8 mouse cellular contexts compared by ENCODE assay signal in the genomic region with DNA sequence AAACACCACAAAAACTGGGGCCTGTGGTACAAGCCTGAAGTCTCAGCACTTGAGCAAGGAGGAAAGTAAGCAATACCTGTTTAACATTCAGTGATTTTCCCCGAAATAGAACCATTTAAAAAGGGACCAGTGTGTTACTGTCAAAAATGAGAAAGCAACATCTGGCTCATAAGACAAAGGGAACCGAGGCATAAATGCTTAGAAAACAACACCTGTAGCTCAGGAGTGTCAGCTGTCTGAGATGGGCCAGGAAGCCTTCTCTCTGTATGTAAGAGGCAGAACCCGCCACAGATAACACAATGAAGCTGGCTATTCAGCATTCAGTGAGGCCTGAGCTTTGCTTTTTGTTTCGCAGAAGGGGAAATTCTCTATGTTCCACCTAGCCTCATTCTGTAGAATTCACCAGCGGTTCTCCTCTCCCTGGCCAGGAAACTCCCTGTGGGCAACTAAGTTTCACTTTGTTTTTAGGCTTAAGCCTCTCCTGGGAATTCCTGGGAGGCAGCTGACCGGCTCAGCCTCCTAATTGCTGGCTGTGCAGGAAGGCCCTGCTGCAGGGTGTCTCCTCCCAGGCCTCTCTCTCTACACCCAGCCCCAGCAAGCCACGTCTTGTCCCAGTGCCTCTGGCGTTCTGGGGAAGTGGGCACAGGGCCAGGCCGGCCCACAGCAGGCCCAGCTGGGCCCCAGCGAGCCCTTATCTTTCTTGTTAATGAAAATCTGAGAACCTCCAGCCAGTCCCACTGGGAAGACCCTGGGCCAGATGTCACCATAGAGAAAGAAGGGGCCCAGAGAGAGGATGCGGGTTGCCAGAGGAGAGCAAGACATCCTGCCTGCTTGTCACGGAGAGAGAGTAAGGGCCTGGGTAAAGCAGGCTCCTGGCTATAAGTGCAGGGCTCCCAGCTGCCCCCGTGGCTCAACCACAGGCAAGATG. TPM values are rescaled to one million over a fixed set of nuclear protein-coding genes. Genes with fewer than 3 reads are reported as not detected.
A peak's percentile ranks its signal among the peaks of the same experiment; 100 is the strongest.
DNase-seq lines count a peak whose midpoint lies in the region; ATAC-seq lines count a peak whose summit lies in the region.

No protein-coding gene starts in this region.

- no peak overlapping the region for H3K4me3 ChIP-seq in embryonic facial prominence, embryonic 15.5 days (replicated peaks)
- no peak overlapping the region for H3K4me3 ChIP-seq in heart, embryonic 15.5 days
- H3K4me3 ChIP-seq in kidney, embryonic 16.5 days (ENCODE audit: low read length) = no peak overlapping the region

- H3K27me3 ChIP-seq in embryonic facial prominence, embryonic 15.5 days = no peaks in the 10 kb centered on the region
- no peaks in the 10 kb centered on the region for H3K27me3 ChIP-seq in heart, embryonic 15.5 days
- no peaks in the 10 kb centered on the region for H3K27me3 ChIP-seq in kidney, embryonic 16.5 days (ENCODE audit: insufficient read depth, low read length)

- no peaks in the 10 kb centered on the region for H3K36me3 ChIP-seq in embryonic facial prominence, embryonic 15.5 days
- H3K36me3 ChIP-seq in heart, embryonic 15.5 days = no peaks in the 10 kb centered on the region
- no peaks in the 10 kb centered on the region for H3K36me3 ChIP-seq in kidney, embryonic 16.5 days (ENCODE audit: insufficient read depth, low read length)

- no peaks in the 10 kb centered on the region for H3K9me3 ChIP-seq in embryonic facial prominence, embryonic 15.5 days (replicated peaks)
- H3K9me3 ChIP-seq in heart, embryonic 15.5 days (replicated peaks) = no peaks in the 10 kb centered on the region
- H3K9me3 ChIP-seq in kidney, embryonic 16.5 days (ENCODE audit: low read length) = no peaks in the 10 kb centered on the region

- peak; percentile 52 for ATAC-seq in embryonic facial prominence, embryonic 15.5 days (ENCODE audit: insufficient number of reproducible peaks, low FRiP score, low TSS enrichment, low read depth)
- peak; percentile 59 for ATAC-seq in heart, embryonic 15.5 days (replicated peaks; ENCODE audit: insufficient number of reproducible peaks, insufficient read depth, low FRiP score, low read depth)
- peak; percentile 59 for ATAC-seq in kidney, embryonic 16.5 days (ENCODE audit: low FRiP score, low TSS enrichment)

- peaks cover 34% of the 10 kb centered on the region for H3K4me1 ChIP-seq in embryonic facial prominence, embryonic 15.5 days
- H3K4me1 ChIP-seq in heart, embryonic 15.5 days (replicated peaks) = peaks cover 44% of the 10 kb centered on the region
- peaks cover 37% of the 10 kb centered on the region for H3K4me1 ChIP-seq in kidney, embryonic 16.5 days (ENCODE audit: insufficient read depth, low read length)

- 17% methylated on average over 13 of the region's 13 CpGs for WGBS in embryonic facial prominence, embryonic 15.5 days
- 17% methylated on average over 13 of the region's 13 CpGs for WGBS in heart, embryonic 15.5 days
- 32% methylated on average over 13 of the region's 13 CpGs for WGBS in kidney, embryonic 16.5 days

- peak; percentile 92 for DNase-seq in 3134 (ENCODE audit: extremely low read depth, insufficient read length, low spot score)
- DNase-seq in adrenal gland, adult (ENCODE audit: inconsistent age in 2 of 2, low spot score in 1 of 2) = peak; percentile 81 to 87
- DNase-seq in lung, postnatal 10 days = peak; percentile 88
- DNase-seq in retina, postnatal 1 day = peak; percentile 82
- no peak for DNase-seq in frontal cortex, postnatal 14 days (ENCODE audit: low spot score in 2 of 2)

- H3K9ac ChIP-seq in embryonic facial prominence, embryonic 15.5 days = 0 out of 2 replicates have a peak overlapping the region, but pooled peaks have one; percentile 15
- H3K9ac ChIP-seq in heart, embryonic 15.5 days = peak overlapping the region; percentile 24; the same call in 1 of the 2 replicates
- H3K9ac ChIP-seq in kidney, embryonic 16.5 days (replicated peaks; ENCODE audit: low read length) = peak overlapping the region; percentile 43

- H3K4me2 ChIP-seq in embryonic facial prominence, embryonic 15.5 days (replicated peaks) = 0 out of 2 replicates have a peak overlapping the region, but pooled peaks have one; percentile 10
- H3K4me2 ChIP-seq in heart, embryonic 15.5 days = peak overlapping the region; percentile 29
- H3K4me2 ChIP-seq in kidney, embryonic 16.5 days (replicated peaks; ENCODE audit: low read depth, low read length) = peak overlapping the region; percentile 11; the same call in 1 of the 2 replicates

- peak overlapping the region; percentile 85 for H3K27ac ChIP-seq in embryonic facial prominence, embryonic 15.5 days (replicated peaks)
- peak overlapping the region; percentile 89 for H3K27ac ChIP-seq in heart, embryonic 15.5 days
- peak overlapping the region; percentile 82 for H3K27ac ChIP-seq in kidney, embryonic 16.5 days (ENCODE audit: low read length)

RNA-seq across cellular contexts. Expression of gene Snn, which starts 2.3 kb away (rescaled TPM):
- polyA plus RNA-seq in embryonic facial prominence, embryonic 15.5 days (2015; fragmentation: Nextera tagmentation; extraction: Ambion mirVana) = 43.4 and 44.4 TPM in 2 replicates
- polyA plus RNA-seq in heart, embryonic 15.5 days (2015; fragmentation: Nextera tagmentation; extraction: Ambion mirVana) = 34.0 and 43.3 TPM in 2 replicates
- polyA plus RNA-seq in kidney, embryonic 16.5 days (2015; fragmentation: Nextera tagmentation; extraction: Ambion mirVana) = 40.6 and 42.1 TPM in 2 replicates

RNA-seq across cellular contexts. Expression of gene Litaf, which starts 2.9 kb away (rescaled TPM):
- polyA plus RNA-seq in embryonic facial prominence, embryonic 15.5 days (2015; fragmentation: Nextera tagmentation; extraction: Ambion mirVana) = 107 and 110 TPM in 2 replicates
- 66.8 and 75.0 TPM in 2 replicates for polyA plus RNA-seq in heart, embryonic 15.5 days (2015; fragmentation: Nextera tagmentation; extraction: Ambion mirVana)
- polyA plus RNA-seq in kidney, embryonic 16.5 days (2015; fragmentation: Nextera tagmentation; extraction: Ambion mirVana) = 134 and 138 TPM in 2 replicates

Comparison
In these comparisons a context has a peak if more than half of its experiments do, and no peak if none do; other contexts are left out.
1. DNase-seq: peak in 3134 (single experiment), adrenal gland, adult (2 of 2), lung, postnatal 10 days (single experiment) and retina, postnatal 1 day (single experiment); none in frontal cortex, postnatal 14 days (0 of 2).
2. Peak in every context shown above with its lines, with median percentiles within 50 percentile points of each other: ATAC-seq, H3K27ac ChIP-seq, H3K4me2 ChIP-seq and H3K9ac ChIP-seq.